Comparison of ENCODE assay signal across 8 mouse cellular contexts in the genomic region with DNA sequence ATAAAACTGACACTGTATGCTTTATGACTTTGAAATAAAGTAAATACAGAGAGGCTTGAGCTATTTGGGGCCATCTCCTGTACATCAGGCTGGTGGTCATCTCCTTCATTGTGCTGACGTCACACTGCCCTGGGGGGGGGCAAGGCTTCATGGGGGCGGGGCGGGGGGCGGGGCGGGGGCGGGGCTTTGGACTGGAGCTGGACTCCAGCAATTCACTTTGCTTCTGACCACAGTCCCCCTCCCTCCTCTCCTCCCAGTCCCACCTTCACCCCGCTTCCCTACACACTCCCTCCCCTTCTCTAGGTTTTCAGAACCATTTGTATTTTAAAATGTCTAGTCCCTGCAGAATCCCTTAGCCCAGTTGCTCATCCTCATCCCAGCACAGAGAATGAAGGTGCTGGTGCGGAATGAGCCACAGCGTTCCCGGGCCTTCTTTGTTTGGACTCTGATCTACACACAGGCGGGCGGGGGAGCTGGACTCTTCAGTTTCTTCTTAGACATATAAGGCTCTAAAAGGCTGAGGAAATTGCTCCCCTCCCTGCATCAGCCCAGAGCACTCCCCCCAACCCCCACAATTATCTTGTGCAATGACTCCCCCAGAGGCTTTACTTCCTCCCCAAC. TPM values are rescaled to one million over a fixed set of nuclear protein-coding genes. Genes with fewer than 3 reads are reported as not detected.
DNase-seq lines count a peak whose midpoint lies in the region; ATAC-seq and TF ChIP-seq lines count a peak whose summit lies in the region.

No protein-coding gene starts in this region.

- TF ChIP-seq RAD21 in CH12.LX (IDR thresholded peaks at IDR 0.05; ENCODE audit: low read depth, low read length) = no peak

- TF ChIP-seq POLR2A in CH12.LX (IDR thresholded peaks at IDR 0.05; ENCODE audit: low read depth, low read length) = no peak
- TF ChIP-seq POLR2A in brain, embryonic 14.5 days (IDR thresholded peaks at IDR 0.05; ENCODE audit: borderline replicate concordance, extremely low read depth, insufficient read depth, insufficient read length, poor library complexity, severe bottlenecking) = no peak

- no peak for TF ChIP-seq CTCF in CH12.LX (conservative IDR thresholded peaks at IDR 0.05 in 1 of 2, IDR thresholded peaks at IDR 0.05 in 1 of 2; ENCODE audit: low read depth in 2 of 2, low read length in 2 of 2)
- no peak for TF ChIP-seq CTCF in brain, embryonic 14.5 days (IDR thresholded peaks at IDR 0.05; ENCODE audit: borderline replicate concordance, extremely low read depth, insufficient read depth, insufficient read length)

- H3K36me3 ChIP-seq in CH12.LX (replicated peaks in 1 of 2; ENCODE audit: control insufficient read depth in 1 of 2, insufficient read depth in 1 of 2, low read length in 1 of 2) = no peaks in the 10 kb centered on the region
- H3K36me3 ChIP-seq in hindbrain, embryonic 12.5 days = no peaks in the 10 kb centered on the region
- H3K36me3 ChIP-seq in limb, embryonic 15.5 days = no peaks in the 10 kb centered on the region
- H3K36me3 ChIP-seq in neural tube, embryonic 14.5 days (ENCODE audit: control insufficient read depth, insufficient read depth, low read length) = no peaks in the 10 kb centered on the region

- TF ChIP-seq EP300 in CH12.LX (IDR thresholded peaks at IDR 0.05; ENCODE audit: low read length) = no peak

- peaks cover 3% of the 10 kb centered on the region for H3K27me3 ChIP-seq in CH12.LX (replicated peaks)
- H3K27me3 ChIP-seq in hindbrain, embryonic 12.5 days = peaks cover 3% of the 10 kb centered on the region; the same call in 1 of the 2 replicates
- H3K27me3 ChIP-seq in limb, embryonic 15.5 days = peaks cover 32% of the 10 kb centered on the region
- no peaks in the 10 kb centered on the region for H3K27me3 ChIP-seq in neural tube, embryonic 14.5 days (ENCODE audit: control insufficient read depth, insufficient read depth, low read length)

- dilution Hi-C loops in CH12.LX (cut with MboI; ENCODE audit: extremely low pct_ligation_motif_present, extremely low pct_unique_long_range_greater_than_20kb, low sequenced_read_pairs) = no loop called here

- 5% methylated on average over 12 of the region's 12 CpGs for WGBS in hindbrain, embryonic 12.5 days
- WGBS in limb, embryonic 15.5 days = 13% methylated on average over 12 of the region's 12 CpGs
- 3% methylated on average over 12 of the region's 12 CpGs for WGBS in neural tube, embryonic 14.5 days

- in situ Hi-C loops in CH12.LX (cut with MboI; ENCODE audit: low pct_ligation_motif_present, low pct_unique_long_range_greater_than_20kb, low sequenced_read_pairs) = loop anchor here (25.0 kb wide), 1 partner anchor 508 kb away; a partner anchor contains a TSS

- peaks cover 0 to 7% of the 10 kb centered on the region in 2 experiments; a peak in 2 of 4 replicates for H3K4me1 ChIP-seq in CH12.LX (ENCODE audit: control insufficient read depth in 1 of 2, insufficient read depth in 2 of 2)
- peaks cover 19% of the 10 kb centered on the region for H3K4me1 ChIP-seq in hindbrain, embryonic 12.5 days
- H3K4me1 ChIP-seq in limb, embryonic 15.5 days = peaks cover 13% of the 10 kb centered on the region
- peaks cover 9% of the 10 kb centered on the region; the same call in 1 of the 2 replicates for H3K4me1 ChIP-seq in neural tube, embryonic 14.5 days (ENCODE audit: control insufficient read depth, insufficient read depth, low read length)

- no peak for DNase-seq in CH12.LX (ENCODE audit: extremely low read depth)
- peak; percentile 60 for DNase-seq in brain, embryonic 14.5 days (ENCODE audit: low read depth)
- DNase-seq in layer of hippocampus, postnatal 14 days (ENCODE audit: low spot score in 2 of 2) = no peak
- no peak for DNase-seq in left cerebral cortex, postnatal 4 days
- no peak for DNase-seq in spleen, adult 12 weeks (ENCODE audit: low spot score)

- H3K9me3 ChIP-seq in CH12.LX (replicated peaks; ENCODE audit: low read length) = no peaks in the 10 kb centered on the region
- no peaks in the 10 kb centered on the region for H3K9me3 ChIP-seq in hindbrain, embryonic 12.5 days (replicated peaks)
- no peaks in the 10 kb centered on the region for H3K9me3 ChIP-seq in limb, embryonic 15.5 days
- no peaks in the 10 kb centered on the region for H3K9me3 ChIP-seq in neural tube, embryonic 14.5 days (ENCODE audit: control insufficient read depth, low read length)

- intact Hi-C loops in left cerebral cortex, postnatal 4 days (cut with DNase I) = no loop called here

- H3K4me2 ChIP-seq in CH12.LX (ENCODE audit: insufficient read depth, low read depth, poor library complexity, severe bottlenecking) = peak overlapping the region; percentile 73
- H3K4me2 ChIP-seq in hindbrain, embryonic 12.5 days (replicated peaks) = peak overlapping the region; percentile 51
- H3K4me2 ChIP-seq in limb, embryonic 15.5 days = peak overlapping the region; percentile 37
- H3K4me2 ChIP-seq in neural tube, embryonic 14.5 days (ENCODE audit: low read depth, low read length) = peak overlapping the region; percentile 50

- no peaks in the 10 kb centered on the region for H3K79me2 ChIP-seq in CH12.LX (replicated peaks; ENCODE audit: control insufficient read depth, extremely low read depth, insufficient read depth, poor library complexity, severe bottlenecking)

- no peak overlapping the region for H3K9ac ChIP-seq in CH12.LX (ENCODE audit: insufficient read depth, low read depth)
- peak overlapping the region; percentile 49 for H3K9ac ChIP-seq in hindbrain, embryonic 12.5 days
- H3K9ac ChIP-seq in limb, embryonic 15.5 days = no peak overlapping the region
- peak overlapping the region; percentile 39 for H3K9ac ChIP-seq in neural tube, embryonic 14.5 days (replicated peaks; ENCODE audit: low read depth, low read length)

- H3K27ac ChIP-seq in CH12.LX (ENCODE audit: insufficient read depth, low read depth) = no peak overlapping the region
- H3K27ac ChIP-seq in hindbrain, embryonic 12.5 days = 0 out of 2 replicates have a peak overlapping the region, but pooled peaks have one; percentile 30
- no peak overlapping the region for H3K27ac ChIP-seq in limb, embryonic 15.5 days
- H3K27ac ChIP-seq in neural tube, embryonic 14.5 days (ENCODE audit: low read depth, low read length) = no peak overlapping the region

- ATAC-seq in hindbrain, embryonic 12.5 days (ENCODE audit: low FRiP score) = peak; percentile 54
- no peak for ATAC-seq in limb, embryonic 15.5 days (ENCODE audit: insufficient number of reproducible peaks, low FRiP score, low TSS enrichment, low read depth)
- peak; percentile 38; the same call in 1 of the 2 replicates for ATAC-seq in neural tube, embryonic 14.5 days (ENCODE audit: low read depth)

- H3K4me3 ChIP-seq in CH12.LX (replicated peaks in 1 of 3; ENCODE audit: low read depth in 2 of 3, low read length in 2 of 3, poor library complexity in 1 of 3) = no peak overlapping the region
- peak overlapping the region; percentile 19 for H3K4me3 ChIP-seq in hindbrain, embryonic 12.5 days
- H3K4me3 ChIP-seq in limb, embryonic 15.5 days = peak overlapping the region; percentile 15
- peak overlapping the region; percentile 15; the same call in 1 of the 2 replicates for H3K4me3 ChIP-seq in neural tube, embryonic 14.5 days (ENCODE audit: low read depth, low read length)

TF ChIP-seq in CH12.LX, 34 proteins besides CTCF, POLR2A, EP300 and RAD21:
- TF ChIP-seq TBP (conservative IDR thresholded peaks at IDR 0.05; ENCODE audit: low read depth, low read length) (no peak), JUND (conservative IDR thresholded peaks at IDR 0.05; ENCODE audit: low read depth, low read length) (no peak), USF2 (conservative IDR thresholded peaks at IDR 0.05; ENCODE audit: low read depth, low read length) (no peak), NRF1 (IDR thresholded peaks at IDR 0.05; ENCODE audit: low read depth, low read length) (no peak), MEF2A (IDR thresholded peaks at IDR 0.05; ENCODE audit: borderline replicate concordance, low read depth, low read length) (no peak)

RNA-seq across cellular contexts. Expression of a gene that starts 3.5 kb away (rescaled TPM):
- 4.6 and 4.9 TPM in 2 replicates for total RNA-seq in CH12.LX (2012; rRNA removed)
- total RNA-seq in CH12.LX (2014; rRNA removed) = 6.7 and 8.3 TPM in 2 replicates
- 6.4 and 7.1 TPM in 2 replicates for polyA plus RNA-seq in CH12.LX (2012; ENCODE audit: insufficient read length, low read depth)
- polyA plus RNA-seq in brain, embryonic 14.5 days (2012; rRNA removed) = 9.8 and 11.4 TPM in 2 replicates
- polyA plus RNA-seq in hindbrain, embryonic 12.5 days (2016; fragmentation: Nextera tagmentation; extraction: Ambion mirVana) = 7.4 and 7.6 TPM in 2 replicates
- polyA plus RNA-seq in limb, embryonic 15.5 days (2015; fragmentation: Nextera tagmentation; extraction: Ambion mirVana) = 2.4 and 3.0 TPM in 2 replicates
- polyA plus RNA-seq in neural tube, embryonic 14.5 days (2014; fragmentation: Nextera tagmentation; extraction: Ambion mirVana) = 9.1 and 10.3 TPM in 2 replicates
- 10 to 100 TPM; 11.0 to 16.0 TPM for total RNA-seq in layer of hippocampus, postnatal 14 days (2021)
- 10 to 100 TPM; 27.9 to 28.0 TPM for total RNA-seq in left cerebral cortex, postnatal 4 days (2021)

RNA-seq across cellular contexts. Expression of a gene that starts 31.4 kb away (rescaled TPM):
- not detected in 2 replicates for total RNA-seq in CH12.LX (2012; rRNA removed)
- total RNA-seq in CH12.LX (2014; rRNA removed) = not detected in 2 replicates
- not detected in 2 replicates for polyA plus RNA-seq in CH12.LX (2012; ENCODE audit: insufficient read length, low read depth)
- 266 and 421 TPM in 2 replicates for polyA plus RNA-seq in brain, embryonic 14.5 days (2012; rRNA removed)
- 47.2 and 48.7 TPM in 2 replicates for polyA plus RNA-seq in hindbrain, embryonic 12.5 days (2016; fragmentation: Nextera tagmentation; extraction: Ambion mirVana)
- polyA plus RNA-seq in limb, embryonic 15.5 days (2015; fragmentation: Nextera tagmentation; extraction: Ambion mirVana) = 0.08 TPM in 1 of 2 replicates, not detected in the other
- 55.7 and 75.5 TPM in 2 replicates for polyA plus RNA-seq in neural tube, embryonic 14.5 days (2014; fragmentation: Nextera tagmentation; extraction: Ambion mirVana)
- total RNA-seq in layer of hippocampus, postnatal 14 days (2021) = 10 to 100 TPM; 37.1 to 43.7 TPM
- total RNA-seq in left cerebral cortex, postnatal 4 days (2021) = 10 to 100 TPM; 35.5 to 36.2 TPM

RNA-seq across cellular contexts. Expression of a gene that starts 53.2 kb away (rescaled TPM):
- not detected in 2 replicates for total RNA-seq in CH12.LX (2012; rRNA removed)
- 0.08 TPM in 1 of 2 replicates, not detected in the other for total RNA-seq in CH12.LX (2014; rRNA removed)
- polyA plus RNA-seq in CH12.LX (2012; ENCODE audit: insufficient read length, low read depth) = 0.13 TPM in 1 of 2 replicates, not detected in the other
- 2.6 and 4.1 TPM in 2 replicates for polyA plus RNA-seq in brain, embryonic 14.5 days (2012; rRNA removed)
- polyA plus RNA-seq in hindbrain, embryonic 12.5 days (2016; fragmentation: Nextera tagmentation; extraction: Ambion mirVana) = 0.43 and 0.64 TPM in 2 replicates
- 0.61 and 0.63 TPM in 2 replicates for polyA plus RNA-seq in limb, embryonic 15.5 days (2015; fragmentation: Nextera tagmentation; extraction: Ambion mirVana)
- 0.62 and 0.72 TPM in 2 replicates for polyA plus RNA-seq in neural tube, embryonic 14.5 days (2014; fragmentation: Nextera tagmentation; extraction: Ambion mirVana)
- not detected for total RNA-seq in layer of hippocampus, postnatal 14 days (2021)
- under 1 TPM; 0.16 to 0.20 TPM for total RNA-seq in left cerebral cortex, postnatal 4 days (2021)

Comparison
In these comparisons a context has a peak if more than half of its experiments do, and no peak if none do; other contexts are left out.
1. H3K4me3 ChIP-seq: peak in hindbrain, embryonic 12.5 days (single experiment), limb, embryonic 15.5 days (single experiment) and neural tube, embryonic 14.5 days (single experiment); none in CH12.LX (0 of 3).
2. H3K9ac ChIP-seq: peak in hindbrain, embryonic 12.5 days (single experiment) and neural tube, embryonic 14.5 days (single experiment); none in CH12.LX (single experiment) and limb, embryonic 15.5 days (single experiment).
3. RNA of a gene that starts 31.4 kb away (polyA plus RNA-seq): 266 to 421 TPM in brain, embryonic 14.5 days, 55.7 to 75.5 TPM in neural tube, embryonic 14.5 days and 47.2 to 48.7 TPM in hindbrain, embryonic 12.5 days; 0.08 TPM in limb, embryonic 15.5 days and not detected in CH12.LX; every median in the first group is over 10 times any median in the second.
4. Peak in every context shown above with its lines, with median percentiles within 50 percentile points of each other: H3K4me2 ChIP-seq.